Mouse (Mus musculus) heart, postnatal 25 days (tissue): ENCODE results near the gene Timm8b. TPM values are rescaled to one million over a fixed set of nuclear protein-coding genes. Genes with fewer than 3 reads are reported as not detected.
A peak's percentile ranks its signal among the peaks of the same experiment; 100 is the strongest.
"Not testable (repeated sequence)": the region's sequence is repeated elsewhere in the genome, so short reads cannot be mapped to it uniquely, and the experiment has no call there.

ENCODE experiments used
- DNase-seq: peaks from one replicate; pipeline ENCODE4 v3.0.0; 2022; ENCODE audit warnings: low spot score
- intact Hi-C: fragments of 180-260 bp; cut with DNase I; formaldehyde crosslinking; loops from one replicate; pipeline ENCODE4 v1.15.1; 2025
- total RNA-seq, 2 experiments: library from RNA; stranded (reverse); gene quantifications; 2 replicates each; pipeline ENCODE4 v1.2.3; 2021

The Timm8b gene
- total RNA-seq, 2 experiments from 2014 or later: 271 to 273 TPM

GRCm38 (mm10) chr9:50596973-50597372 is 6.7 kb upstream of the Timm8b start:
- no peak for DNase-seq
- intact Hi-C loops: loop anchor here (5.0 kb wide), 1 partner anchor 70 kb away; the partner anchor contains the start of gene Pts

GRCm38 (mm10) chr9:50601536-50601935 is 2.2 kb upstream of the Timm8b start:
- no peak for DNase-seq
- intact Hi-C loops: no loop called here

GRCm38 (mm10) chr9:50602055-50602845 is 1.5 kb upstream of the Timm8b start:
- no peak for DNase-seq
- intact Hi-C loops: no loop called here

GRCm38 (mm10) chr9:50603998-50604324 is 251 bp downstream of the Timm8b start:
- DNase-seq: no peak
- intact Hi-C loops: no loop called here

GRCm38 (mm10) chr9:50604338-50604737 is 628 bp downstream of the Timm8b start:
- intact Hi-C loops: no loop called here
- no peak for DNase-seq

GRCm38 (mm10) chr9:50612115-50612514 is 8.4 kb downstream of the Timm8b start:
- no peak for DNase-seq
- intact Hi-C loops: no loop called here

- no peak for DNase-seq
- intact Hi-C loops: no loop called here
Measured at GRCm38 (mm10) chr9:50616161-50616560, 12.5 kb downstream of the Timm8b start.

GRCm38 (mm10) chr9:50616766-50617603 is 13.3 kb downstream of the Timm8b start, which contains the start of the genes Pih1d2 and Nkapd1:
Gene Pih1d2, plus strand, starts transcription at chr9:50617321.
Gene Nkapd1, minus strand, starts transcription at chr9:50617464.
- peak; percentile 77 for DNase-seq
- intact Hi-C loops: no loop called here

- intact Hi-C loops: no loop called here
- no peak for DNase-seq
Measured at GRCm38 (mm10) chr9:50617794-50618330, 14.2 kb downstream of the Timm8b start.

- DNase-seq, intact Hi-C loops: not testable (repeated sequence)
Measured at GRCm38 (mm10) chr9:50630903-50631302, 27.2 kb downstream of the Timm8b start.

GRCm38 (mm10) chr9:50632016-50632688 is 28.4 kb downstream of the Timm8b start:
- intact Hi-C loops: no loop called here
- DNase-seq: no peak

GRCm38 (mm10) chr9:50633059-50633458 is 29.3 kb downstream of the Timm8b start:
- intact Hi-C loops: no loop called here
- DNase-seq: no peak

GRCm38 (mm10) chr9:50634270-50634669 is 30.6 kb downstream of the Timm8b start:
- DNase-seq: no peak
- intact Hi-C loops: no loop called here

- DNase-seq: no peak
- intact Hi-C loops: no loop called here
Measured at GRCm38 (mm10) chr9:50646826-50647370, 43.2 kb downstream of the Timm8b start.

GRCm38 (mm10) chr9:50650503-50650902 is 46.8 kb downstream of the Timm8b start:
- DNase-seq: no peak
- intact Hi-C loops: no loop called here

Other genes with a start within 250 kb of the Timm8b start
- gene Plet1, start 109.4 kb upstream of the Timm8b start, total RNA-seq: 1 to 10 TPM; 1.6 to 2.2 TPM
- 10 to 100 TPM; 29.0 to 29.5 TPM for gene Pts, start 75.2 kb upstream of the Timm8b start, total RNA-seq
- gene Il18, start 49.1 kb upstream of the Timm8b start, total RNA-seq: 1 to 10 TPM; 1.3 to 1.4 TPM
- gene Bco2, start 48.7 kb upstream of the Timm8b start, total RNA-seq: under 1 TPM; 0.31 to 0.36 TPM
- not detected for gene Tex12, start 42.6 kb upstream of the Timm8b start, total RNA-seq
- gene Sdhd, start 98 bp upstream of the Timm8b start, total RNA-seq: 100 to 1,000 TPM; 709 to 741 TPM
- gene Pih1d2, start 13.4 kb downstream of the Timm8b start, total RNA-seq: under 1 TPM; 0.39 to 0.52 TPM
- gene Nkapd1, start 13.6 kb downstream of the Timm8b start, total RNA-seq: 10 to 100 TPM; 13.8 to 14.7 TPM
- gene Dlat, start 55.9 kb downstream of the Timm8b start, total RNA-seq: 100 to 1,000 TPM; 436 to 450 TPM
- gene Dixdc1, start 135.6 kb downstream of the Timm8b start, total RNA-seq: 1 to 10 TPM; 2.5 to 5.3 TPM
- gene 2310030G06Rik, start 142.6 kb downstream of the Timm8b start, total RNA-seq: 1 to 10 TPM; 1.9 to 2.4 TPM
- 1,000 to 10,000 TPM; 2,218 to 2,599 TPM for gene Cryab, start 147.4 kb downstream of the Timm8b start, total RNA-seq
- 100 to 1,000 TPM; 141 to 154 TPM for gene Hspb2, start 148.4 kb downstream of the Timm8b start, total RNA-seq
- 1 to 10 TPM; 5.1 to 5.2 TPM for gene Fdxacb1, start 164.3 kb downstream of the Timm8b start, total RNA-seq
- gene Alg9, start 171.1 kb downstream of the Timm8b start, total RNA-seq: 10 to 100 TPM in 1 of 2 experiments, 1 to 10 TPM in 1; 9.9 to 11.6 TPM
- 10 to 100 TPM in 1 of 2 experiments, 1 to 10 TPM in 1; 8.9 to 10.3 TPM for gene 1110032A03Rik, start 171.6 kb downstream of the Timm8b start, total RNA-seq
- 10 to 100 TPM; 10.2 to 10.5 TPM for gene Ppp2r1b, start 241.4 kb downstream of the Timm8b start, total RNA-seq